Mouse (Mus musculus): Measurements from ENCODE around the gene Rtl6.

Rtl6 gene

GRCm38 (mm10) chr15:84557189-84557921 lies at the start of gene Rtl6:
Gene Rtl6 (minus strand): TSS chr15:84557823.
- DNase-seq (ENCODE audit: low spot score in 2 of 2): peak; percentile 94 to 96

- DNase-seq (ENCODE audit: low spot score in 2 of 2): no peak
Measured at GRCm38 (mm10) chr15:84603267-84603963, 45.8 kb upstream of the Rtl6 start.

- DNase-seq (ENCODE audit: low spot score in 2 of 2): no peak
Measured at GRCm38 (mm10) chr15:84600977-84601595, 43.5 kb upstream of the Rtl6 start.

GRCm38 (mm10) chr15:84598911-84599310 lies 41.3 kb upstream of the Rtl6 start:
- DNase-seq (ENCODE audit: low spot score in 2 of 2): no peak

GRCm38 (mm10) chr15:84597816-84598215 lies 40.2 kb upstream of the Rtl6 start:
- DNase-seq (ENCODE audit: low spot score in 2 of 2): no peak

- DNase-seq (ENCODE audit: low spot score in 2 of 2): no peak
Measured at GRCm38 (mm10) chr15:84597021-84597420, 39.4 kb upstream of the Rtl6 start.

- DNase-seq (ENCODE audit: low spot score in 2 of 2): no peak
Measured at GRCm38 (mm10) chr15:84595241-84595945, 37.8 kb upstream of the Rtl6 start.

- DNase-seq (ENCODE audit: low spot score in 2 of 2): no peak
Measured at GRCm38 (mm10) chr15:84593514-84593913, 35.9 kb upstream of the Rtl6 start.

GRCm38 (mm10) chr15:84592240-84592639 lies 34.6 kb upstream of the Rtl6 start:
- DNase-seq (ENCODE audit: low spot score in 2 of 2): peak in 1 of 2 experiments; percentile 52

- no peak for DNase-seq (ENCODE audit: low spot score in 2 of 2)
Measured at GRCm38 (mm10) chr15:84591573-84592139, 34.0 kb upstream of the Rtl6 start.

- no peak for DNase-seq (ENCODE audit: low spot score in 2 of 2)
Measured at GRCm38 (mm10) chr15:84588371-84588821, 30.8 kb upstream of the Rtl6 start.

GRCm38 (mm10) chr15:84578607-84579006 lies 21.0 kb upstream of the Rtl6 start:
- DNase-seq (ENCODE audit: low spot score in 2 of 2): no peak

- no peak for DNase-seq (ENCODE audit: low spot score in 2 of 2)
Measured at GRCm38 (mm10) chr15:84577019-84577418, 19.4 kb upstream of the Rtl6 start.

- DNase-seq (ENCODE audit: low spot score in 2 of 2): no peak
Measured at GRCm38 (mm10) chr15:84566568-84567110, 9.0 kb upstream of the Rtl6 start.

GRCm38 (mm10) chr15:84561501-84561900 lies 3.9 kb upstream of the Rtl6 start:
- DNase-seq (ENCODE audit: low spot score in 2 of 2): no peak

GRCm38 (mm10) chr15:84556674-84557073 lies 949 bp downstream of the Rtl6 start:
- no peak for DNase-seq (ENCODE audit: low spot score in 2 of 2)

GRCm38 (mm10) chr15:84551065-84551464 lies 6.6 kb downstream of the Rtl6 start:
- DNase-seq (ENCODE audit: low spot score in 2 of 2): no peak

GRCm38 (mm10) chr15:84549291-84549797 lies 8.3 kb downstream of the Rtl6 start:
- DNase-seq (ENCODE audit: low spot score in 2 of 2): no peak

GRCm38 (mm10) chr15:84546028-84546427 lies 11.6 kb downstream of the Rtl6 start:
- DNase-seq (ENCODE audit: low spot score in 2 of 2): no peak

GRCm38 (mm10) chr15:84541175-84541574 lies 16.4 kb downstream of the Rtl6 start:
- no peak for DNase-seq (ENCODE audit: low spot score in 2 of 2)

GRCm38 (mm10) chr15:84538974-84539588 lies 18.5 kb downstream of the Rtl6 start:
- DNase-seq (ENCODE audit: low spot score in 2 of 2): no peak
